Mouse (Mus musculus): ENCODE measurements around the gene Fthl17e. TPM values are rescaled to one million over a fixed set of nuclear protein-coding genes. Genes with fewer than 3 reads are reported as not detected.

The Fthl17e gene
- not detected in 2 replicates for polyA plus RNA-seq (2015; fragmentation: Nextera tagmentation; extraction: Ambion mirVana)

DNA sequence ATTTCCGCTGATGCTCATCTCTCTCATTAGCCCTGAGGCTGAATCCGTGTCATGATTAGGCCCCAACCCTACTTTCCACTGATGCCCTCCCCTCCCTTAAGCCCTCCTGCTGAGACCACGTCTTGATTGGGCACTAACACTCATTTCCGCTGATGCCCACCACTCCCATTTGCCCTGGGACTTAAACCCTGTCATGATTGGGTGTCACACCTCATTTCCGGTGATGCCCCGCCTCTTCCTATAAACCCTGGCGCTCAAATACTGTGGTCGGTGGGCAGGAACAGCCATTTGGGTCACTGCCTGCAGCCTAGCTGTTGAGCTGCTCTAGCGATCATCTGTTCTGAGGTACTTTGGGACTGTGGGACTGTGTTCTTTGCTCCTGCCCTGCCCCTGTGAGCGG, at the start of gene Fthl17e:
Fthl17e (plus strand) TSS at position 301 of the 400 bp plus-strand sequence.

DNA sequence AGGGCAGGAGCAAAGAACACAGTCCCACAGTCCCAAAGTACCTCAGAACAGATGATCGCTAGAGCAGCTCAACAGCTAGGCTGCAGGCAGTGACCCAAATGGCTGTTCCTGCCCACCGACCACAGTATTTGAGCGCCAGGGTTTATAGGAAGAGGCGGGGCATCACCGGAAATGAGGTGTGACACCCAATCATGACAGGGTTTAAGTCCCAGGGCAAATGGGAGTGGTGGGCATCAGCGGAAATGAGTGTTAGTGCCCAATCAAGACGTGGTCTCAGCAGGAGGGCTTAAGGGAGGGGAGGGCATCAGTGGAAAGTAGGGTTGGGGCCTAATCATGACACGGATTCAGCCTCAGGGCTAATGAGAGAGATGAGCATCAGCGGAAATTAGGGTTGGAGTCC, 46.6 kb upstream of the Fthl17e start, which contains the start of gene Fthl17d:
Fthl17d (minus strand) TSS at position 101 of the 400 bp plus-strand sequence.

DNA sequence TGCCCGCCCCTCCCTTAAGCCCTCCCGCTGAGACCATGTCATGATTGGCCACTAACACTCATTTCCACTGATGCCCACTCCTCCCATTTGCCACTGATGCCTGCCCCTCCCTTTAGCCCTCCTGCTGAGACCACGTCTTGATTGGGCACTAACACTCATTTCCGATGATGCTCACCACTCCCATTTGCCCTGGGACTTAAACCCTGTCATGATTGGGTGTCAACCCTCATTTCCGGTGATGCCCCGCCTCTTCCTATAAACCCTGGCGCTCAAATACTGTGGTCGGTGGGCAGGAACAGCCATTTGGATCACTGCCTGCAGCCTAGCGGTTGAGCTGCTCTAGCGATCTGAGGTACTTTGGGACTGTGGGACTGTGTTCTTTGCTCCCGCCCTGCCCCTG, 29.4 kb downstream of the Fthl17e start, which contains the start of gene Fthl17f:
Fthl17f (plus strand) TSS at position 301 of the 400 bp plus-strand sequence.

Other genes starting within 250 kb of the Fthl17e start
- gene Ssxb5, start 229.8 kb upstream of the Fthl17e start, polyA plus RNA-seq (2015; fragmentation: Nextera tagmentation; extraction: Ambion mirVana) = not detected in 2 replicates
- gene Gm6592, start 189.5 kb upstream of the Fthl17e start, polyA plus RNA-seq (2015; fragmentation: Nextera tagmentation; extraction: Ambion mirVana) = not detected in 2 replicates
- gene Gm5751, start 159.2 kb upstream of the Fthl17e start, polyA plus RNA-seq (2015; fragmentation: Nextera tagmentation; extraction: Ambion mirVana) = not detected in 2 replicates
- gene B630019K06Rik, start 141.1 kb upstream of the Fthl17e start, polyA plus RNA-seq (2015; fragmentation: Nextera tagmentation; extraction: Ambion mirVana) = 1.1 and 1.3 TPM in 2 replicates
- gene Fthl17b, start 70.5 kb upstream of the Fthl17e start, polyA plus RNA-seq (2015; fragmentation: Nextera tagmentation; extraction: Ambion mirVana) = not detected in 2 replicates
- not detected in 2 replicates for gene Fthl17c, start 56.9 kb upstream of the Fthl17e start, polyA plus RNA-seq (2015; fragmentation: Nextera tagmentation; extraction: Ambion mirVana)
- not detected in 2 replicates for gene Fthl17d, start 46.7 kb upstream of the Fthl17e start, polyA plus RNA-seq (2015; fragmentation: Nextera tagmentation; extraction: Ambion mirVana)
- not detected in 2 replicates for gene Fthl17f, start 29.5 kb downstream of the Fthl17e start, polyA plus RNA-seq (2015; fragmentation: Nextera tagmentation; extraction: Ambion mirVana)
- gene 4930402K13Rik, start 71.1 kb downstream of the Fthl17e start, polyA plus RNA-seq (2015; fragmentation: Nextera tagmentation; extraction: Ambion mirVana) = not detected in 2 replicates
- 5.8 and 6.9 TPM in 2 replicates for gene Lancl3, start 166.4 kb downstream of the Fthl17e start, polyA plus RNA-seq (2015; fragmentation: Nextera tagmentation; extraction: Ambion mirVana)
- gene Gm14862, start 223.4 kb downstream of the Fthl17e start, polyA plus RNA-seq (2015; fragmentation: Nextera tagmentation; extraction: Ambion mirVana) = 0.28 and 0.40 TPM in 2 replicates
- gene Xk, start 239.3 kb downstream of the Fthl17e start, polyA plus RNA-seq (2015; fragmentation: Nextera tagmentation; extraction: Ambion mirVana) = 14.3 and 20.8 TPM in 2 replicates